Mouse (Mus musculus): ENCODE measurements at regions not wholly inside any gene's neighbourhood (a gene's known extent, or its start where the extent isn't known, plus 50 kb on each side); places are given as distances from the start of the nearest gene placed in this dataset.

- in situ Hi-C loops (cut with MboI; ENCODE audit: unreplicated experiment in 2 of 2): loop anchor here in 1 of 2 experiments (25.0 kb wide), 1 partner anchor 647 kb away; no protein-coding TSS in a partner anchor
Observed at GRCm38 (mm10) chr10:71959584-71959983, 612.0 kb downstream of the Ipmk start.

- in situ Hi-C loops (cut with MboI; ENCODE audit: unreplicated experiment in 2 of 2): loop anchor here in 1 of 2 experiments (25.0 kb wide), 1 partner anchor 648 kb away; no protein-coding TSS in a partner anchor
Observed at GRCm38 (mm10) chr10:71960422-71961089, 613.0 kb downstream of the Ipmk start.

- in situ Hi-C loops (cut with MboI; ENCODE audit: unreplicated experiment in 2 of 2): no loop called here
Observed at GRCm38 (mm10) chr10:71978035-71978434, 630.5 kb downstream of the Ipmk start.

GRCm38 (mm10) chr10:72002875-72003720, 651.5 kb upstream of the Zwint start:
- in situ Hi-C loops (cut with MboI; ENCODE audit: unreplicated experiment in 2 of 2): no loop called here

Measured in v-Abl transformed pro-B cells (cell line).